Mouse (Mus musculus) cerebellum, adult (tissue): ENCODE results near the gene Rcan2.
A peak's percentile ranks its signal among the peaks of the same experiment; 100 is the strongest.

Experiments
- ATAC-seq: cut with Nextera tagmentation; 2 replicates; pipeline ENCODE4 v1.9.2; 2017; ENCODE audit warnings: mild to moderate bottlenecking, moderate library complexity, mixed read lengths; ENCODE audit not compliant: insufficient number of reproducible peaks, low FRiP score, low TSS enrichment

Gene Rcan2

GRCm38 (mm10) chr17:43903807-43904771 lies 102.9 kb downstream of the Rcan2 start:
- no peak for ATAC-seq

DNA sequence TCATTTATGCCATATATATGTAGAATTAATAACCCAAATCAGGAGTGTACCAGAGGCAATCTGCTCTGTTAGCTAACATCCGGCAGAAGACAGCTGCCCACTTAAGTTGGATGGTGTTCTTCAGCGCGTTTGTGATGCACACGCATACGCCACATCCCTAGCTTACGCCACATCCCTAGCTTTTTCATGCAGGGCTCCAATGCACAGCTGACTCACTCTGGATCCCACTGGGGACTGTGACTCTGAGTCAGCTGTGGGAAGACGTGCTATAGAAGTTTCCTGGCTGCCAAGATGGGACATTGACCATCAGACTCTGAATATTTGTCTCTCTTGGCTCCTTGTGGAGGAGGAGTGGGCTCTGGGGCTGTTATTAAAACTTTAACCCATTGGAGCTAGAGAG lies 103.7 kb downstream of the Rcan2 start:
- no peak for ATAC-seq

DNA sequence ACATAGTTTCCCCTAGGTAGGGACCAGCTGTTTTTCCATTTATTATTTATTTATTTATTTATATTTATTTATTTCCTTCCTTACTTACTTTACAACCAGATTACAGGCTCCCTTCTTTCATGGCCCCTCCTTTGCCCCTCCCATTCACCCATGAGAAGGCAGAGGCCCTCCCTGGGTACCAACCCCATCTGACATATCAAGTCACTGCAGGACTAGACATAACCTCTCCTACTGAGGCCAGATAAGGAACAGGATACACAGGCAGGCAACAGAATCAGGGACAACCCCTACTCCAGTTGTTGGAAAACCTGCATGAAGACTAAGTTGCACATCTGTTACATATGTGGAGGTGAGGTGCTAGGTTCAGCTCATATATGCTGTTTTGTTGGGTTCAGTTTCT lies 105.6 kb downstream of the Rcan2 start:
- no peak for ATAC-seq

- no peak for ATAC-seq
Observed at GRCm38 (mm10) chr17:43916128-43916527, 115.0 kb downstream of the Rcan2 start.

DNA sequence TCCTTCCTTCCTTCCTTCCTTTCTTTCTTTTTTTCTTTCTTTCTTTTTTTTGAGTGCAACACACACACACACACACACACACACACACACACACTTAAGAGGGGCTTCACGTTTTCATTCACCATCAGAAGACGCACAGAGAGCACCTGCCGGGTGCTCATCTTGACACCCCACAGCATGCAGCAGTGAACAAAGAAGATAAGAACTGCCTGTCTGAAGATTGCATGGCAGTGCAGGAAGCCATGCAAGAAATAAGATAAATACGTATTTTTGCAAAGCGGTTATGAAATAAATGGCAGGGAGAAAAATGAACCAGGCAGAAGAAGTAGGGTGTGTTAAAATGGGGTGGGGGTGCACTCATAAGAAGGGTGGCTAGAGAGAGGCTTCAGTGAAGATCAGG lies 116.0 kb downstream of the Rcan2 start:
- ATAC-seq, result no peak

- no peak for ATAC-seq
Observed at GRCm38 (mm10) chr17:43929856-43930255, 128.7 kb downstream of the Rcan2 start.

DNA sequence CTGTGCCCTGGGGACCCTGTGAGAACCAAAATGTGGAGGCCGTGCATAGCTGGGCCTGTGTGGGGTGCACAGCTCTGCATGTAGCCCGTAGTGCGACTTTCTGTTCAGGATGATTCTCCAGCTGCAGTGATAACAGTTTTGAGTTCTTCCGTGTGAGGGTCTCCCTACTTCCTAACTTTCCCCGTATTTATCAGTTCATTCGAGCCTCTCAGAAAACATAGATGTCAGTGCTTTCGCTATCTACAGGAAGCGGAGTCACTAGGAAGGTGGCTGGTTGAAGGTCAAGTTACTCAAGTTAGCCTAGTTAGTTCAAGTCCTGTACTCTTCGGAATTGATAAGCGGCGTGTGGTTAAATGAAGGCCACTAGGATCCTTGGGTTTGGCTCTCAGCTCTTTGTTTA lies 130.6 kb downstream of the Rcan2 start:
- ATAC-seq, result no peak

DNA sequence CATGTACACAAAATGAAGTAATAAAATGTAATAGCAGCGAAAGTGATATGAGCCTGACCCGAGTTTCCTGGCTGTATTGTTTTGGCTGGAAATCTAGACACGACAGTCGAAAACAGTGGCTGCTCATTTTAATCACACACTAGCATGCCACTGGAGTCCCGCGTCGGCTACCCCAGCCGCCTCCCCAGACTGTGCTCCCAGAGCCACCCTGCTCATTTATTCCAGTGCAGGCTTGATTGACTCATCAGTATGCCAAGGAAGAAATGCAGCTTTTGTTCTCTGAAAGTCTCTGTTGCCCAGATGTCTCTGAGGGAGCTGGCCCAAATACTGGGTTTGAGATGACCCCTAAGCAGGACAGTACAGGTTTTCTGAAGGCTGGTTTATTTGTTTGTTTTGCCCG lies 132.9 kb downstream of the Rcan2 start:
- ATAC-seq, result no peak

DNA sequence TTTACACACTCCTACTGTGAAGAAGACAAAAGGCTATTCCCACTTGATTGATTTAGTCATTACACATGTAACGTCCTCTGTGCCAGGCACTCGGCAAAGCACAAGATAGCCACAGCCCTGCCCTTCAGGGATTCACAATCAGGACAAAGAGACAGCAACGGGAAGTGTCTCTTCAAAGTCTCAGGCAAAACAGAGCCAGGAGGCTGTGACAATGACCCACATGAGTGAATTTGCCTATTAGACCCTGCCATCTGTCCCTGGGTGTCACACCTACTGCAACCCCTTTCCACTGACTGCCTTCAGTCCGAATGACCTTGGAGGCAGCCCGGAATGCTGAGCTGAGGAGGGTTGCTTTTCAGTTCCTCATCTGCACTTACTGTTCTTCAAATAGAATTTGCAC lies 151.1 kb downstream of the Rcan2 start:
- ATAC-seq, result peak; percentile 29; the same call in 1 of the 2 replicates

- ATAC-seq, result peak; percentile 81
Observed at GRCm38 (mm10) chr17:43952661-43953534, 151.7 kb downstream of the Rcan2 start.

DNA sequence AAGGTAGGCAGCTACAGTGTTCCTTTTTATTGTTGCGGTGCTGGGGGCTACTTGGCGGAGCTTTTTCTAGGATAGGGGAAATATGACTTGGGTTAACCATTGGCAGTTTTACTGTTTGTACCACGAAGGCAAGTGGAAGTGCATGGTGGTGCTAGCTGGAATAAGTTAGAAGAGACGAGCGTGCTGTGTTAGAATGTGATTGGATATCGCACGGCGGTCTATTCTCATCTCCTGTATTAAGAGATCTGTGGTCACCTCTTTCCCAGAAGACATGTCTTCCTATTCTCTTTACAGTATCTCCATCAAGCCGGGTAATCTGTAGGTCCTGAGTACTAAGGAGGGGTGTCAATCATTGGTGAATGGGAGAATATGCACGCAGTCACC lies 152.4 kb downstream of the Rcan2 start:
- peak; percentile 51; the same call in 1 of the 2 replicates for ATAC-seq

GRCm38 (mm10) chr17:43959797-43960196 lies 158.6 kb downstream of the Rcan2 start:
- ATAC-seq, result no peak

DNA sequence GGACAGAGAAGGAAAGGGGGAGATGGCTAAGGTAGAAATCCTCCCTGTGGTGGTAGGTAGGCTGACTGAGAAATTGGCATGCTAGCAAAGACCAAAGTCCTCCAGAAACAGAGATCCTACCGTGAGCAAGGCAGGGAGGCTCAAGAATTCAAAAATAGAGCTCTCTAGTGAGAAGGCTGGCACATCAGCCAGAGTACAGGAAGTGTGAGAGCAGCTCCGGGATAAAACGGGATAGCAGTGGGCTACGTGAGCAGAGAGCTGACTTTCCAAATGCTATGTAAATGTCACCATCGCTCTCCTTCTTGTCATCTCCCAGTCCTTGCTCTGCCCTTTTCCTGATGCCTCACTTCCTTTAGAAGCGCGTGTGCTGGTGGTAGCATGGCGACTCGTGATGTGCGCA lies 168.8 kb downstream of the Rcan2 start:
- ATAC-seq, result no peak

GRCm38 (mm10) chr17:43977572-43977971 lies 176.4 kb downstream of the Rcan2 start:
- no peak for ATAC-seq

GRCm38 (mm10) chr17:43979925-43980324 lies 178.8 kb downstream of the Rcan2 start:
- no peak for ATAC-seq

GRCm38 (mm10) chr17:43982505-43982904 lies 181.4 kb downstream of the Rcan2 start:
- no peak for ATAC-seq

DNA sequence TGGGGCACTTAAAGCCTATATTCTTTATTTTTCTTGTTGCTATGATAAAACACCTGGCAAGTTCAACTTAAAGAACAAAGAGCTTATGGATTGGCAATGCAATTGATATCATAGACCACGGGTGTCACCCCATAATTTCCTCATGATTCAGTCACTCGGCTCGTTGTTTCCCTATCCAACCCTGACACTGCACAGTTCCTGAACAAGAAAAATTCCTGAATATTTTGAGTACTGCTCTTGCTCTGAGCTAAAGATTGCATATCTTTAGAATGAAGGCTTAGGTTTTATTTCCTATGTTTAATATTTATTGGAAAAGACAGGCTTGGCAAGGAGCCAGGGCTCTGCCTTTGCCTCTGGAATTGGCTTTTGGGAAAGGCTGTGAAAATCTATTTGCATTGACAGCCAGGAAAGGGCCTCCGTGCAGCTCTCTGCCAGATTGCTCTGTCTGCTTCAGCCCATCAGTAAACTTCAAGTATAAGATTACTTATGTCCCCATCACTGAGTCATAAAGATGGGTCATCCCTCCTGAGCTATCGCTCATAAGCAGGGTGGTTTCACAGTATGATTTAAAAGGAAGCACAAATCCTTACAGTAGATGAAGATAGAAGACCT lies 188.3 kb downstream of the Rcan2 start:
- no peak for ATAC-seq

DNA sequence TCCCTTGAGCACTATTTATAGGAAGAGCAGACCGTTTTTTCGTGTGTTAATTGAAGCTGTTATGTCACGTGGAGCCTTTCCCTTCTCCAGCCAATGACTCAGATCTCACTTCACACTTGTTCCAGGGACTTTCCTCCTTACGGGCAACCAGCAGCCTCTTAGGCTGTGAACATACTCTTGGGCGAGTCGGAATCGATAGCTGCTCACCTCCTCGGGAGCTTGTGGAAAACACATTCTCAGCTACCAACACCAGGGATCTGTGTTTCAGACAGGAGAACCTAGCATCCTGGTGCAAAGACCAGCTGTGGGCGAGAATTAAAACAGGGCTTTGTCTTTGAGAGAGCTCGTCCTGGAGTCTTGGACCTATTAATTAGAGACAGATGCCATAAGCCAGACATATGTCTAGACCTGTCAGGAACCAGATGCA lies 189.8 kb downstream of the Rcan2 start:
- ATAC-seq, result no peak

DNA sequence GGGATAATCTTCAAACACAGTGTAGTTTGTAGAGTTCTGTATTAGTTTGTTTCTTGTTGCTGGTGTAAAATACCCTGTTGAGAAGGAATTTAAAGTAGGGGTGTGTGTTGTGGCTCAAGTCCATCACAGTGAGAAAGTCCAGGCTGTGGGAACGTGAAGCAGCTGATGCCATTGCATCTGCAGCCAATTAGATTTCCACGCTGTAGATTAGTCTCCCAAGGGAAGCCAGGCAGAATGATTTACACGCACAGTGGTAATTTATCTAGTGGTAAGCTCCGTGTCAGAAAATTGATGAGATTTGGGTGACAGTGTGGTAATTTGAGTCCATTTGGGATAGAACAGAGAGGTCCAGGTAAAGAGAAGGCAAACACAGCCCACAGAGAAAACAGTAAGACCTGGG lies 192.9 kb downstream of the Rcan2 start:
- ATAC-seq, result no peak

- no peak for ATAC-seq
Observed at GRCm38 (mm10) chr17:43997514-43997913, 196.4 kb downstream of the Rcan2 start.

DNA sequence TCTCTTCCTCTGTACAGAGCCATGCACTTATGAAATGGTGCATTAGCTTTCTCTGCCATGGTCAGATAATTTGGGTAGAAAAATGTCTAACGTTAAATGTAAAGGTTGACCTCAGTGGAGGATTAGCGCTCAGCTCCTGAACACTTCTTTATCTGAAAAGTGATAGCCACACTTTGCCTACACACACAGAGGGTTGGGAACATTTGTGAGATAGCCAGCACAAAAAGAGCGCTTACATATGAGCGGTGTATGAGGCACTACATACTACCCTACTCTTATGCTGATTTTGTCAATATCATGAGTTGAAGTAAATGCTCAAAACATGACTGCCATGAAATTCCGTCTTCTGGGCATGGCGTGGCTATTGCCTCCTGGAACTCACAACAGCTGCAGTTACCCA lies 196.9 kb downstream of the Rcan2 start:
- ATAC-seq, result no peak
